Mouse (Mus musculus) cortical plate, adult 2 months (tissue): ENCODE measurements around the gene Slc7a7.

Experiments used
- CTCF ChIP-seq: fragments of 200-500 bp; IDR thresholded peaks from 2 replicates; pipeline ENCODE4 v1.5.1; 2011; ENCODE audit warnings: mild to moderate bottlenecking, control low read depth, low read length; ENCODE audit not compliant: insufficient read depth; ENCODE audit errors: extremely low read depth
- POLR2A ChIP-seq: fragments of 200-500 bp; IDR thresholded peaks from 2 replicates; pipeline ENCODE4 v1.6.1; 2011; ENCODE audit warnings: mild to moderate bottlenecking, low read length, control low read depth; ENCODE audit not compliant: insufficient read depth; ENCODE audit errors: extremely low read depth

DNA sequence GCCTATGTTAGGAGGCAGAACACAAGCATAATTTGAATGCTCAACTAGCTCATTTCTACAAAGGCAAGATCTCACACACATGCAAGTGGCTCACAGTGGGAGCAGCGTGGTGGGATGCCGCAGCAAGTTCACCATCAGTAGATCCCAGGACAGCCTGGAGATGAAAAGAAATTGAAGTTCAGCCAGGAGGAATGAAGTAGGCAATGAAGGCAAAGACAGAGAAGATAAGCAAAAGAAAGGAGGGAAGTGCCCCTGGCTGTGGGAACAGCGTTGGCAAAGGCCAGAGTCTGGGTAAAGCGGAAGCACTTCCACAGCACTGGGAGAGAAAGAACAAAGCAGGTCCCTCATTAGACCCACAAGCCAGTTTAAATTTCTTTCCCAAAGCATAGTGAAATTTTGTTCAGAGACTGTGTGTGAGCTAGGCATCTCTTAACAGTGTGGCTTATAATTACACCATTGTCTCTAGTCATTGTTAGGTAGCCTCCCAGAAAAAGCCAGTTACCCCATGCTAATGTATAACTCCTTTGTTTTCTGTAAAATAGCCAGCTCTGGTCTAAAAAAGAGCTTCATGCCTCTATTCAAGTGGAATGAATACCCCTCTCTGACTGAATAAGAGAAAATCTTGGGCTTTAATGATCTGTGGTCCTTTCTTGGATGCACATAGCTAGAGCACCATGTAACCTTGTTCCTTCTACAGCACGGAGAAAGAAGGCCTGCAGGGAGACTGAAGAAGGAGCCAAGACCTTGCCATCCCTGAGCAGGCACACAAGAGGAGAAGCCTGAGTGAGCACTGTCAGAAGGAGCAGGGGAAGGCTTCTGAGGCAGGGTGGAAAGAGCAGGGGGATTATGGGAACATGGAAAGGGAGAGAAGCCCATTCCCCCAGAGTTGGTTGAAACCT, 85.2 kb downstream of the Slc7a7 start:
- TF ChIP-seq POLR2A: no peak
- TF ChIP-seq CTCF: no peak
